Mouse (Mus musculus): ENCODE results near the gene Gipc1.
A peak's percentile ranks its signal among the peaks of the same experiment; 100 is the strongest.

The Gipc1 gene

GRCm38 (mm10) chr8:83648031-83648430 is 4.4 kb upstream of the Gipc1 start:
- no peak for DNase-seq (ENCODE audit: low spot score in 2 of 2)

DNA sequence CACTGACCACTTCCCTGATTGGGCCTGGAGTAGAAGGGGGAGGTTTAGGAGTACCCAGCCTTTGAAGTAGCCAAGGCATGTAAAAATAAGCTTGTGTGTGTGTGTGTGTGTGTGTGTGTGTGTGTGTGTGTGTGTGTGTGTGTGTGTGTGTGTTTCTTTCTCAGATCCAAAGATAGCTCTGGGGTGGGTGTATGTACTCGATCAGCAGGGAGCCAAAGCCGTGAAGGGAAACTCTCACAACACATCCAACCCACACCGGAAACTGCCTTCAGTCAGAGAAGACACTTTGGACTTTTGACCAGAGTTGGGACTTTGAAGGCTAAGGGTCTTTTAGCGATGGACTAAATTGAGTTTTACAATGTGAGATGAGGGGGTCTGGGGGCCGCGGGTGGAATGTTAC is 2.8 kb upstream of the Gipc1 start:
- DNase-seq (ENCODE audit: low spot score in 2 of 2) = no peak

DNA sequence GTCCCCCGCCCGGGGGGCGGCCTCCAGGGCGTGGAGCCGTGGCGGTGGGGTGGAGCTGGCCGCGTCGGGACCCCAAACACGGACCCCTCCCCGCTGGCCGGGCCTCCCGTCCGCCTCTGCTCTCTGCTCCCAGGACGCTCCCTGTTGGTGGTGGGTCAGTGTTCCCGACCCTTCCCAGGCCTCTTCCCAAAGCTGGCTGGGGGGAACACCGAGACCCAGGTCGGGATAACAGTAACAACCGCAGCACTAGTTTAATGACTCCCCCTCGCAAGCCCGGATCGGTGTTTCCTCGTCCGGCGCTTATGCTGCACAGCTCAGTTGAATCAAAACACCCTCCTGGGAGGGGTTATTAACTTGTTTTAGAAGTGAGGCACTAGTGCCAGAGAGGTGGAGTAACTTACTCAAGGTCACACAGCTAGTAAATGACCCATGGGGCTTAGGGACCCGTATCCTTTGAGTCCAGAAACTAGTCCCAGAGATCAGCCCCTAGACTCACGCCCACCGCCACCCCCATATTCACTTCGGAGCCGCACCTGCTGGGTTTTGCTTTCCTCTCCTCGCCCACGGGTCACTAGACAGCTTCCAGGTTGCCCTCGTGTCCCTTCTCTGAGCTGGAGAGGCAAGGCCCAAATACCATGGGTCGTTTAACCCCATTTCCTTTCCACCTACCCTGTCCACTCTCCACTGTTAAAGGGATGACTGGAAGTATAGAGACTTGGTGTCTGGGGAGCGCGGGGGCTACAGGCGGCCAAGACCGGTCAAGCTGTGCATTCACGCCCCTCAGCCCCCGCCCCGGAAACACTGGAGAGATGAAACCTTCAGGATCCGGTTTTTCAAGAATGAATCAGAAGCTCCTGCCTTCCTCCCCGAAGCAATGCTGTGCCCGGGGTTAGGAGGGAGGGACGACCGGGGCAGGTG is 526 bp downstream of the Gipc1 start:
- DNase-seq (ENCODE audit: low spot score in 2 of 2) = no peak

GRCm38 (mm10) chr8:83653662-83654017 is 1.2 kb downstream of the Gipc1 start:
- peak in 1 of 2 experiments; percentile 41 for DNase-seq (ENCODE audit: low spot score in 2 of 2)

GRCm38 (mm10) chr8:83654725-83655124 is 2.2 kb downstream of the Gipc1 start:
- no peak for DNase-seq (ENCODE audit: low spot score in 2 of 2)

DNA sequence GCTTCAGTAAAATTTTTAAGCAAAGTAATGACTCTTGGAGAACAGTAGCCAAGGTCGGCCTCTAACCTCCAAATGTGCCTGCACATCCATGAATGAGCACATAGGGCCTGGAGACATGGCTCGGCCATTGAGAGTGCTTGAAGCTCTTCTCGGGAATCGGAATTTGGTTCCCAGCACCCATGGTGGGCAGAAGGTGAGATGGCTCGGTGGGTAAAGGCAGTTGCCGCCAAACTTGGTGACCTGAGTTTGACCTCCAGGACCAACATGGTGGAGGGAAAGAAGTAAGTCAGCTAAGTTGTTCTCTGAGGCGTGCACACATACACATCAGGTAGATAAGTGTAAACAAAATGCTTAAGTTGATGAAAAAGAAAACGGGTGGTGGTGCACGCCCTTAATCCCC is 3.6 kb downstream of the Gipc1 start:
- DNase-seq (ENCODE audit: low spot score in 2 of 2) = no peak

GRCm38 (mm10) chr8:83656484-83657246 is 4.2 kb downstream of the Gipc1 start:
- peak in 1 of 2 experiments; percentile 54 for DNase-seq (ENCODE audit: low spot score in 2 of 2)

GRCm38 (mm10) chr8:83660545-83660944 is 8.1 kb downstream of the Gipc1 start:
- no peak for DNase-seq (ENCODE audit: low spot score in 2 of 2)

DNA sequence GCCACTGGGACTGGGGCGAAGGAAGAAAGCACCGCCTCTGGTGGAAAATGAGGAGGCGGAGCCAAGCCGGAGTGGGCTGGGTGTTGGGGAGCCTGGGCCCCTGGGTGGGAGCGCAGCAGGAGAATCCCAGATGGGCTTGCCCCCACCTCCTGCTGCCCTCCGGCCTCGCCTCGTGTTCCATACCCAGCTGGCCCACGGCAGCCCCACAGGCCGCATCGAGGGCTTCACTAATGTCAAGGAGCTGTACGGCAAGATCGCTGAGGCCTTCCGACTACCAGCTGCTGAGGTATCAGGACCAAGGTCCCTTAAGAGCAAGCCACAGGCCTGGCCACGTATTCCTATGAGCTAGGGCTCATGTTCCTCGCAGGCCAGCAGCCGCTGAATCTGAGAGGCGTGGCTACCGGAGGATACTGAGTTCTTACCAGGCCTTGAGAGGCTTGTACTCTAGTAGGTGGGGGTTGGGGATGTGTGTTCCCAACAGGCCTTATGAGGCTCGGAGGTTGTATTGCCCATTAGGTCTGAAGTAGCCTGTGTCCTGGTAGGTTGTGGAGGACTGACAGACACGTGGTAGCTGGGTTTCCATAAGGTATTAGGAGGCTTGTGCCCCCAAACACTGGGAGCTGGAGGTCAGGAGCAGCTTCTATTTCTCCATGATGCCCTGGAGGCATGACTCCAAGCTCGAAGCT is 8.7 kb downstream of the Gipc1 start:
- no peak for DNase-seq (ENCODE audit: low spot score in 2 of 2)

GRCm38 (mm10) chr8:83662421-83662826 is 9.9 kb downstream of the Gipc1 start:
- peak; percentile 85 to 91 for DNase-seq (ENCODE audit: low spot score in 2 of 2)

DNA sequence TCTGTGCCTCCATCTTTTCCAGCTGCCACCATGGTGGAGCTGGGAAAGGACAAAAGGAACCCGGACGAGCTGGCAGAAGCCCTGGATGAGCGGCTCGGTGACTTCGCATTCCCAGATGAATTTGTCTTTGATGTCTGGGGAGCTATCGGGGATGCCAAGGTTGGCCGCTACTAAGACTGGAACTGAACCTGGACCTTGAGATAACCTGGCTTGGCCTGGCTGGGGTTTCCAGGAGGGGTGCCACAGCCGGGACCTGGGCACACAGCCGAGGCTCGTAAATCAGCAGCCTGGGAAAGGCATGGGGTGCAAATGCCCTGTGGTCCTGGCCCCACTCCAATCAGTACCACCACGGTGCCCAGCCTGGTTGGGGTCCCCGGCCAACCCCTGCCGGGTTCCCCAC is 11.6 kb downstream of the Gipc1 start:
- no peak for DNase-seq (ENCODE audit: low spot score in 2 of 2)

GRCm38 (mm10) chr8:83664931-83665625 is 12.6 kb downstream of the Gipc1 start:
- DNase-seq (ENCODE audit: low spot score in 2 of 2) = peak in 1 of 2 experiments; percentile 45

DNA sequence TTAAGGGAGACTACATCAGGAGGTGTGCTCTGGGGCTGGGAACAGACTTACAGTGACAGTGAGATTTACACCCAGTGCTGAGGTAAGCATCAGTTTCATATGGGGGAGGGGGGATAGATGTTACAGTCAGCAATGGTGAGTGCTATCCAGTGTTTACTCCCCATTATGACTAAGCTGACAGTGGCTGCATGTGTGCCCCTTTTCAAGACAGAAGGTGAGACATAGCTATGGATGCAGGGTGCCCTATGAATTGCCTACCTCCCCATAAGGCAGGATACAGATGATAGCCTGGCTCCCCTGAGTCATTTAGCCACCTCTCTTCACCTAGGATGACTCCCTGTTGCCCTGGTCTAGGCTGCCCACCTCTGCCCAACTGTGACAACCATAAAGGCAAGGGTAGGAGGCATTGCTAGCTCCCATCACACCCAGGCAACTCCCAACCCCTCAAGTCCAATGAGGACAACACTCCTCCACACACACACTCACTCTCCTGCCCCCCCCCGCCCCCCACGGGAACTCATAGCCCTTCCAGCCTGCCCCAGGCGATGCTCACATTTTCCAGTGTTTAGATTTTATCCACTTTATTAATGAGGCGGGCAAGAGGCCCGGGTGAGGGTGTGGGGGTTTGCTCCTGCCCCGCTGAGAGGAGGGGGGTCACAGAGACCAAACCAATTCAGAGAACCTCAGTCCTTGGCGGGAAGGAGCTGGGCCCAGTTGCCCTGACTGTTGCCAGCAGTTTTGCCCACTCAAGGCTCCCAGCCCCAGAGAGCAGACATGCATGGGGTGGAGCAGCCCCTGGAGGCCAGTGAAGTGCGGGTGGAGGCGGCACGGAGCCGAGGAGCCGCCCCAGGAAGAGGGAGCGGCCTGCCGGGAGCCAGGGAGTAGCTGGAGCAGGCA is 13.7 kb downstream of the Gipc1 start, which contains the start of gene Ptger1:
TSS of gene Ptger1 (plus strand) at position 710 of the 897 bp plus-strand sequence.
- peak; percentile 80 to 84 for DNase-seq (ENCODE audit: low spot score in 2 of 2)

- no peak for DNase-seq (ENCODE audit: low spot score in 2 of 2)
Measured at GRCm38 (mm10) chr8:83666866-83667234, 14.4 kb downstream of the Gipc1 start.

GRCm38 (mm10) chr8:83667526-83667925 is 15.0 kb downstream of the Gipc1 start:
- DNase-seq (ENCODE audit: low spot score in 2 of 2) = no peak

DNA sequence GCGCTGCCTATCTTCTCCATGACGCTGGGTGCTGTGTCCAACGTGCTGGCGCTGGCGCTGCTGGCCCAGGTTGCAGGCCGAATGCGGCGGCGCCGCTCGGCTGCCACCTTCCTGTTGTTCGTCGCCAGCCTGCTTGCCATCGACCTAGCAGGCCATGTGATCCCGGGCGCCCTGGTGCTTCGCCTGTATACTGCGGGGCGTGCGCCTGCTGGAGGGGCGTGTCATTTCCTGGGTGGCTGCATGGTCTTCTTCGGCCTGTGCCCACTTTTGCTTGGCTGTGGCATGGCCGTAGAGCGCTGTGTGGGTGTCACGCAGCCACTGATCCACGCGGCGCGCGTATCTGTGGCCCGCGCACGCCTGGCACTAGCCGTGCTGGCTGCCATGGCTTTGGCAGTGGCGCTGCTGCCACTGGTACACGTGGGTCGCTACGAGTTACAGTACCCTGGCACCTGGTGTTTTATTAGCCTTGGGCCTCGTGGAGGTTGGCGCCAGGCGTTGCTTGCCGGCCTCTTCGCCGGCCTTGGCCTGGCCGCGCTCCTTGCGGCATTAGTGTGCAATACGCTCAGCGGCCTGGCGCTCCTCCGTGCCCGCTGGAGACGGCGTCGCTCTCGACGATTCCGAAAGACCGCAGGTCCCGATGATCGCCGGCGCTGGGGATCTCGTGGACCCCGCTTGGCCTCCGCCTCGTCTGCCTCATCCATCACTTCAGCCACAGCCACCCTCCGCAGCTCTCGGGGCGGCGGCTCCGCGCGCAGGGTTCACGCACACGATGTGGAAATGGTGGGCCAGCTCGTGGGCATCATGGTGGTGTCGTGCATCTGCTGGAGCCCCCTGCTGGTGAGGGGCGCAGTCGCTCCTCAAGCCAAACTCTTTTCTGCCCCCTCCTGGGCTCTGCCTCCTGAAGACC is 15.8 kb downstream of the Gipc1 start:
- no peak for DNase-seq (ENCODE audit: low spot score in 2 of 2)

DNA sequence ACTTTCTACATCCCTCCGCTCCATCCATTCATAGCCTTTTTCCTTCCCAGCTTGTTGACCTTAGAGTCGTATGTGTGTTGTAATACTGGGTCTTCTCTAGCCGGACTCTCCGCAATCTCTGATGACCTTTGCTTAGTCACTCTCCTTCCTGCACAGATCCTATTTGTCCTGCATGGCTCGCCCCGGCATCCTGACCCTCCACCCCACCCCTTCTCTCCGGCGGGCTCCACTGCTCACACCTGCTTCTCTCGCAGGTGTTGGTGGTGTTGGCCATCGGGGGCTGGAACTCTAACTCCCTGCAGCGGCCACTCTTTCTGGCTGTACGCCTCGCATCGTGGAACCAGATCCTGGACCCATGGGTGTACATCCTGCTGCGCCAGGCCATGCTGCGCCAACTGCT is 16.5 kb downstream of the Gipc1 start:
- DNase-seq (ENCODE audit: low spot score in 2 of 2) = no peak

GRCm38 (mm10) chr8:83672936-83673335 is 20.5 kb downstream of the Gipc1 start:
- no peak for DNase-seq (ENCODE audit: low spot score in 2 of 2)

GRCm38 (mm10) chr8:83674497-83674896 is 22.0 kb downstream of the Gipc1 start:
- no peak for DNase-seq (ENCODE audit: low spot score in 2 of 2)

DNA sequence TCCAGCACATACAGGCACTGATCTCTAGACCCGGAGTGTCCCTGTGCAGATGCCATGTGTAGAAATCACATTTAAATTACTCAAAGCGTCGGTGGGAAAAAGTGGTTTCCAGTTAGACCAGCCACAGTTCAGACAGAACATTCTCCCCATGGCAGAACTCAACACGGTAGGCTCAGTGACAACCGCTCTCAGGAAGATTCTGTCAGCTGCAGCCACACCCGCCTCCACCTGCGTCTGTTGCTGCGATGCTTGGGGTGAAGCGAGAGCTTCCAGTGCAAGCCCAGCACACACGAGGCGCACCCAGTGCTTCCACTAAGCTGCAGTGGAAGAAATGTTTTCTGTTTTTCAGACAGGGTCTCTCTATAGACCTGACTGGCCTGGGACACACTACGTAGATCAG is 27.4 kb downstream of the Gipc1 start:
- DNase-seq (ENCODE audit: low spot score in 2 of 2) = no peak
